Mouse (Mus musculus) embryonic fibroblast, embryonic 13.5 days (primary cell): ENCODE measurements at regions not wholly inside any gene's neighbourhood (a gene's known extent, or its start where the extent isn't known, plus 50 kb on each side); places are given as distances from the start of the nearest gene placed in this dataset.

ENCODE experiments used
- H3K27ac ChIP-seq: 2 replicates; pipeline ENCODE4 v1.5.1; 2012; ENCODE audit warnings: low read length, control low read depth, inconsistent platforms; ENCODE audit not compliant: insufficient read depth
- H3K4me1 ChIP-seq: 2 replicates; pipeline ENCODE4 v1.6.1; 2011; ENCODE audit warnings: low read length; ENCODE audit not compliant: control insufficient read depth, insufficient read depth
- H3K4me3 ChIP-seq: 2 replicates; pipeline ENCODE4 v1.5.1; 2011; ENCODE audit warnings: mild to moderate bottlenecking, control low read depth, low read length; ENCODE audit not compliant: insufficient read depth
- CTCF ChIP-seq: IDR thresholded peaks from 2 replicates; pipeline ENCODE4 v1.5.1; 2011; ENCODE audit warnings: mild to moderate bottlenecking, control low read depth, low read length, moderate library complexity, borderline replicate concordance; ENCODE audit not compliant: insufficient read depth
- POLR2A ChIP-seq: IDR thresholded peaks from 2 replicates; pipeline ENCODE4 v1.6.1; 2011; ENCODE audit warnings: low read depth, mild to moderate bottlenecking, control low read depth, low read length, moderate library complexity

DNA sequence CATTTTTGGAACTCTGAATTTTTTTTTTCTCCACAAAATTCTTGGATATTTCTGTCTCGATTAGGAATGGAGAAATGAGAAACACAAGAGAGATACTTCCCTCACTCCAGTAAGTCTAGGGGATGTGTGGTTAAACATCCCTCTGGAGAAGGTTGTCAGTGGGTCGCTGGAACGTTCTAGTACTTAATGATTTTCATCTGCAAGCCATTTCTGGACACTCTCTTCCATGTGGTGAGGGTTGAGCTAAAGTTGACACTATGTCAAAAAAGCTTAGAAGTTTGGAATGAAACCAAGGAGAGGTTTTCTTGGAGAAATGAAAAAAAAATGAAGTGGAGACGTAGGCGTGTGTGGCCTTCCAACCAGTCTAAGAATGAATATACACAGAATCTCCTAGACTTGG, 268.0 kb downstream of the Hhipl2 start:
- no peak overlapping the region for H3K27ac ChIP-seq

DNA sequence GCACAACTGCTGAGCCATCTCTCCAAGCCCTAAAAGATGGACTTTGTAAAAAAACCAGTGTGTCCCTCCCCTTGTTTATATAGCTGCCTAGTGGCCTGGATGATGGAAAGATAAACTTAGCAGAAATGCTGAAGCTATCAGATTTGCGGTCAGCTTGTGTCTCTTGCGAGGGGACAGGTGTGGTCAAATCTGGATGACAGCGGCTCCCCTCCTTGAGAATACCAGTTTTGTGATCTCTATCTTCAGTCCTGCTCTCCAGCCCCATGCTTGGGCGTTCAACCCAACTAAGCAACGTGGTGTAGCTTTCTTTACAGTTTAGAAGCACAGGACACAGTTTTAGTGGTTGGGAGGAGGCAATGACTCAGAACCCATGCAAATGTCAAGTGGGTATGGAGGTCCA, 274.7 kb downstream of the Hhipl2 start:
- Histone ChIP-seq H3K4me1 (no peaks in the 10 kb centered on the region), H3K27ac (no peak overlapping the region), H3K4me3 (no peak overlapping the region)
- no peak for TF ChIP-seq CTCF
- TF ChIP-seq POLR2A, result no peak

More for the DNA sequence above, 268.0 kb downstream of the Hhipl2 start:
- H3K4me1 ChIP-seq, result no peaks in the 10 kb centered on the region
- TF ChIP-seq CTCF (no peak), POLR2A (no peak)
- H3K4me3 ChIP-seq, result no peak overlapping the region

DNA sequence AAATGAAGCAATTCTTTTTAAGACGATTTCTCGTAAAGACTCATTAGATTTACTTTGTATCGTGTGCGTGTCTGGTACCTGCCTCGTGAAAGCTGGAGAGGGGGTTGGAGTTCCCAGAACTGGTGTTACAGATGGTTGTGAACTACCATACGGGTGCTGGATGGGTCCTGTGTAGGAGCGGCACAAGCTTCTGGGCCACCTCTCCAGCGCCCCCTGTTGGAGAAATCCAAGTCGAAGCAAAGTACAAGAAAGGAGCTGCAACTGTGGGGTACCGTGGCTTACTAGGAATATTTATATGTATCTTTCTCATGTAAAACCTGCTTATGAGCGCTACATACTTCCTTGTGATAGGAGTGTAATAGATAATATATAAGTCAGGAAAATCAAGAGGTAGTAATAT, 281.3 kb downstream of the Hhipl2 start:
- no peak for TF ChIP-seq CTCF
- Histone ChIP-seq H3K4me3 (no peak overlapping the region), H3K4me1 (no peaks in the 10 kb centered on the region), H3K27ac (no peak overlapping the region)

DNA sequence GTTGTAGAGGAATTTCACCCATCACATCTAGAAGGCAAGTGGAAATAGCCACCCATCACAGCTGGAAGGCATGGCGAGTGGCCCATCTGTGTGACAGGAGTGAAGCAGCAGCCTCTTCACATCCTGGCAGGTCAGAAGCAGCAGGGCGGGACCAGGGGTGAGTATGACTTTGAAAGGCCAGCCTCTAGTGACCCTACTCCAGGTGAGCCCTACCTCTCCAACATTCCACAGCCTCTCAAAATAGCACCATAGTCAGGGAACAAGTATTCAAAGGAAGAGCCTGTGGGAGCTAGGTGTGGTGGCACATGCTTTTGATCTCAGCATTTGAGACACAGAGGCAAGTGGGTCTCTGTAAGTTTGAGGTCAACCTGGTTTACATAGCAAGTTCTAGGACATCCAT, 284.9 kb downstream of the Hhipl2 start:
- Histone ChIP-seq H3K4me3 (no peak overlapping the region), H3K4me1 (no peaks in the 10 kb centered on the region)

GRCm38 (mm10) chr1:183712895-183713294, 294.9 kb downstream of the Hhipl2 start:
- H3K4me1 ChIP-seq, result no peaks in the 10 kb centered on the region
- no peak overlapping the region for H3K4me3 ChIP-seq
- H3K27ac ChIP-seq, result no peak overlapping the region
- no peak for TF ChIP-seq CTCF
- TF ChIP-seq POLR2A, result no peak

More for the DNA sequence above, 284.9 kb downstream of the Hhipl2 start:
- TF ChIP-seq POLR2A (no peak), CTCF (no peak)
- no peak overlapping the region for H3K27ac ChIP-seq

GRCm38 (mm10) chr1:183717060-183717459, 296.0 kb upstream of the Dusp10 start:
- no peak overlapping the region for H3K4me3 ChIP-seq
- no peak overlapping the region for H3K27ac ChIP-seq
- H3K4me1 ChIP-seq, result no peaks in the 10 kb centered on the region
- TF ChIP-seq CTCF (no peak), POLR2A (no peak)

GRCm38 (mm10) chr1:183749126-183749525, 264.0 kb upstream of the Dusp10 start:
- Histone ChIP-seq H3K27ac (no peak overlapping the region), H3K4me3 (no peak overlapping the region), H3K4me1 (no peaks in the 10 kb centered on the region)
- no peak for TF ChIP-seq POLR2A
- TF ChIP-seq CTCF, result no peak

- TF ChIP-seq CTCF, result no peak
- TF ChIP-seq POLR2A, result no peak
- Histone ChIP-seq H3K27ac (no peak overlapping the region), H3K4me1 (no peaks in the 10 kb centered on the region), H3K4me3 (no peak overlapping the region)
These were observed 258.6 kb upstream of the Dusp10 start for GRCm38 (mm10) chr1:183754500-183754899.

GRCm38 (mm10) chr1:183756716-183757115, 256.4 kb upstream of the Dusp10 start:
- TF ChIP-seq CTCF (no peak), POLR2A (no peak)

GRCm38 (mm10) chr1:183763864-183764726, 249.0 kb upstream of the Dusp10 start:
- no peak overlapping the region for H3K4me3 ChIP-seq
- no peak overlapping the region for H3K27ac ChIP-seq
- TF ChIP-seq POLR2A (no peak), CTCF (no peak)

More at GRCm38 (mm10) chr1:183756716-183757115, 256.4 kb upstream of the Dusp10 start:
- H3K27ac ChIP-seq, result no peak overlapping the region
- no peaks in the 10 kb centered on the region for H3K4me1 ChIP-seq
- no peak overlapping the region for H3K4me3 ChIP-seq

More at GRCm38 (mm10) chr1:183763864-183764726, 249.0 kb upstream of the Dusp10 start:
- no peaks in the 10 kb centered on the region for H3K4me1 ChIP-seq
